Mouse (Mus musculus): ENCODE measurements at regions not wholly inside any gene's neighbourhood (a gene's known extent, or its start where the extent isn't known, plus 50 kb on each side); places are given as distances from the start of the nearest gene placed in this dataset.

GRCm38 (mm10) chr16:24135841-24136240 is 147.2 kb upstream of the Bcl6 start:
- no peak for ATAC-seq (replicated peaks; ENCODE audit: insufficient number of reproducible peaks, low FRiP score, low TSS enrichment)
- Histone ChIP-seq H3K4me1 (ENCODE audit: control insufficient read depth, insufficient read depth, low read length) (peaks cover 5% of the 10 kb centered on the region; the same call in 1 of the 2 replicates), H3K27me3 (ENCODE audit: control insufficient read depth, insufficient read depth, low read length) (no peaks in the 10 kb centered on the region), H3K9me3 (replicated peaks; ENCODE audit: control insufficient read depth, low read length) (no peaks in the 10 kb centered on the region), H3K4me2 (no peak overlapping the region), H3K9ac (ENCODE audit: low read depth, low read length) (no peak overlapping the region), H3K4me3 (ENCODE audit: low read depth, low read length) (no peak overlapping the region), H3K27ac (ENCODE audit: low read depth, low read length) (no peak overlapping the region), H3K36me3 (ENCODE audit: control insufficient read depth, insufficient read depth, low read length) (no peaks in the 10 kb centered on the region)
- 89% methylated on average over 5 of the region's 5 CpGs for WGBS (ENCODE audit: insufficient replicate concordance)

DNA sequence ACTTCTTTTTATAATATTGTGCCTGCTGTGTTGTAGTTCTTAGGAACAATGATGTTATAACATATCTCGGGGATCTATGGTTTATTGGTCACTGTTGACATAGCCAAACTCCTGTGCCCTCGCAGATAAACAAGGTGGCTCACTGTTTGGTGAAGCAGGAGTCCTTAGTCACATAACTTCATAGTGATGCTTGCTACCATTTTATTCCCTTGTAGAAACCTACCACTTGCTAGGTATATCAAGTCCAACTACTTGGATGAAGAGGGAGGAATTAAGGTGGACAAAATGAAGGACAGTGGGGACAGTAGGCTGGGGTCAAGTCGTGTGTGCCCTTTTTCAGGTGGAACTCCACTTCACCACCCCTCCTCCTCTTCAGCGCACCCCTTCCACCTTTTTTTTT is 146.7 kb upstream of the Bcl6 start:
- Histone ChIP-seq H3K36me3 (ENCODE audit: control insufficient read depth, insufficient read depth, low read length) (no peaks in the 10 kb centered on the region), H3K9me3 (replicated peaks; ENCODE audit: control insufficient read depth, low read length) (no peaks in the 10 kb centered on the region), H3K9ac (ENCODE audit: low read depth, low read length) (no peak overlapping the region), H3K27ac (ENCODE audit: low read depth, low read length) (no peak overlapping the region), H3K4me2 (no peak overlapping the region), H3K4me1 (ENCODE audit: control insufficient read depth, insufficient read depth, low read length) (peaks cover 5% of the 10 kb centered on the region; the same call in 1 of the 2 replicates), H3K4me3 (ENCODE audit: low read depth, low read length) (no peak overlapping the region), H3K27me3 (ENCODE audit: control insufficient read depth, insufficient read depth, low read length) (no peaks in the 10 kb centered on the region)
- ATAC-seq (replicated peaks; ENCODE audit: insufficient number of reproducible peaks, low FRiP score, low TSS enrichment), result no peak
- 84% methylated on average over 4 of the region's 4 CpGs for WGBS (ENCODE audit: insufficient replicate concordance)

DNA sequence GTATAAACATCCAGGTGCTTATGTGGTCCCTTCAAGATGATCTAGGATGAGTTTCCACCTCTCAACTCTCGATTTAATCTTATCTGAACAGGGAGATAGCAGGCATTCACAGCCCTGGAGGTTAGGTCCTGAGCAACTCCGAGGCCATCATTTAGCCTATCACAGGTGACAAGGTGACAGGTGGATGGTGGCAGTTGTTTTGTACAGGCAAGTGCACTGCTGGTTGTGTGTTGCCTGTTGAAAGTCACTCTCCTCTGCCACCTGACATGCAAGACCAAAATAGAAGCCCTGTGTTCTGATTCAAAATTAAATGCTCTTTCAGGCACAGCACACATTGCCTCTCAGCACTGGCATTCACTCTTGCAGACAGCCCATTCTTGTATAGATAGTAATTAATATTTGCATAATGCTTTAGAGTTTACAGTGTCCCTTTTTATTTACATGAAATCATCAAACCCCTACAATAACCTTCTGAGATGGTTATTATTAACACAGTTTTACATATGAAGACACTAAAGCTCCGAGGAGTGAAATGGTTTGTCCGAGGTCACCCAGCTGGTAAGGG is 145.9 kb upstream of the Bcl6 start:
- Histone ChIP-seq H3K4me3 (ENCODE audit: low read depth, low read length) (no peak overlapping the region), H3K9ac (ENCODE audit: low read depth, low read length) (no peak overlapping the region), H3K4me1 (ENCODE audit: control insufficient read depth, insufficient read depth, low read length) (peaks cover 5% of the 10 kb centered on the region; the same call in 1 of the 2 replicates), H3K27me3 (ENCODE audit: control insufficient read depth, insufficient read depth, low read length) (no peaks in the 10 kb centered on the region), H3K36me3 (ENCODE audit: control insufficient read depth, insufficient read depth, low read length) (no peaks in the 10 kb centered on the region), H3K4me2 (no peak overlapping the region), H3K27ac (ENCODE audit: low read depth, low read length) (no peak overlapping the region), H3K9me3 (replicated peaks; ENCODE audit: control insufficient read depth, low read length) (no peaks in the 10 kb centered on the region)
- 48% methylated on average over 4 of the region's 4 CpGs for WGBS (ENCODE audit: insufficient replicate concordance)
- ATAC-seq (replicated peaks; ENCODE audit: insufficient number of reproducible peaks, low FRiP score, low TSS enrichment), result no peak

DNA sequence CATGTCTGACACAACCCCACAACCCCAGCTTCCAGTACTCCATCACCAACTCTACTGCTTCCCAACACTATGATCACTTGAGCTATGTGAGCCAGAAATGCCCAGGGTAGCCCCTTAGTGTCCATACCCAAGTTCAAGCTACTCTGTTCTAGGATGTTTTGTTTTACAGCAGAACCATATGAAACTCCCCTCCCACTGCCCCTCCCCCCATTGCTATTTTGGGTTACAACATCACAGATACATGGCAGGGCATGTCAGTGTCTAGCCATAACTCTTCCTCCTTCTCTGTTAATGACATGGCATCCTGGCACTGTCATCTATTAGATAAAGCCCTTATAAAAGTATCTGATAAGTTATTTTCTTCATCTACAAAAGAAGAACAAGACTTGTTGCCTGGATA is 142.0 kb upstream of the Bcl6 start:
- Histone ChIP-seq H3K4me3 (ENCODE audit: low read depth, low read length) (no peak overlapping the region), H3K27ac (ENCODE audit: low read depth, low read length) (no peak overlapping the region), H3K4me2 (no peak overlapping the region), H3K9me3 (replicated peaks; ENCODE audit: control insufficient read depth, low read length) (no peaks in the 10 kb centered on the region), H3K36me3 (ENCODE audit: control insufficient read depth, insufficient read depth, low read length) (no peaks in the 10 kb centered on the region), H3K27me3 (ENCODE audit: control insufficient read depth, insufficient read depth, low read length) (no peaks in the 10 kb centered on the region), H3K4me1 (ENCODE audit: control insufficient read depth, insufficient read depth, low read length) (peaks cover 5% of the 10 kb centered on the region; the same call in 1 of the 2 replicates), H3K9ac (ENCODE audit: low read depth, low read length) (no peak overlapping the region)
- no peak for ATAC-seq (replicated peaks; ENCODE audit: insufficient number of reproducible peaks, low FRiP score, low TSS enrichment)

- Histone ChIP-seq H3K4me2 (no peak overlapping the region), H3K4me3 (ENCODE audit: low read depth, low read length) (no peak overlapping the region), H3K4me1 (ENCODE audit: control insufficient read depth, insufficient read depth, low read length) (peaks cover 3% of the 10 kb centered on the region; the same call in 1 of the 2 replicates), H3K9ac (ENCODE audit: low read depth, low read length) (no peak overlapping the region), H3K36me3 (ENCODE audit: control insufficient read depth, insufficient read depth, low read length) (no peaks in the 10 kb centered on the region), H3K9me3 (replicated peaks; ENCODE audit: control insufficient read depth, low read length) (no peaks in the 10 kb centered on the region), H3K27ac (ENCODE audit: low read depth, low read length) (no peak overlapping the region), H3K27me3 (ENCODE audit: control insufficient read depth, insufficient read depth, low read length) (no peaks in the 10 kb centered on the region)
- ATAC-seq (replicated peaks; ENCODE audit: insufficient number of reproducible peaks, low FRiP score, low TSS enrichment), result no peak
- 65% methylated on average over 4 of the region's 4 CpGs for WGBS (ENCODE audit: insufficient replicate concordance)
These were observed 141.0 kb upstream of the Bcl6 start for GRCm38 (mm10) chr16:24129701-24130100.

- H3K4me1 ChIP-seq (ENCODE audit: control insufficient read depth, insufficient read depth, low read length), result no peaks in the 10 kb centered on the region
- H3K27me3 ChIP-seq (ENCODE audit: control insufficient read depth, insufficient read depth, low read length), result no peaks in the 10 kb centered on the region
- H3K4me3 ChIP-seq (ENCODE audit: low read depth, low read length), result no peak overlapping the region
- 59% methylated on average over 3 of the region's 3 CpGs for WGBS (ENCODE audit: insufficient replicate concordance)
- H3K9ac ChIP-seq (ENCODE audit: low read depth, low read length), result no peak overlapping the region
- no peak for ATAC-seq (replicated peaks; ENCODE audit: insufficient number of reproducible peaks, low FRiP score, low TSS enrichment)
- H3K36me3 ChIP-seq (ENCODE audit: control insufficient read depth, insufficient read depth, low read length), result no peaks in the 10 kb centered on the region
- H3K27ac ChIP-seq (ENCODE audit: low read depth, low read length), result no peak overlapping the region
- no peaks in the 10 kb centered on the region for H3K9me3 ChIP-seq (replicated peaks; ENCODE audit: control insufficient read depth, low read length)
- H3K4me2 ChIP-seq, result no peak overlapping the region
These were observed 139.9 kb upstream of the Bcl6 start for GRCm38 (mm10) chr16:24128566-24128965.

GRCm38 (mm10) chr16:24124766-24125165 is 136.1 kb upstream of the Bcl6 start:
- no peak overlapping the region for H3K27ac ChIP-seq (ENCODE audit: low read depth, low read length)
- H3K36me3 ChIP-seq (ENCODE audit: control insufficient read depth, insufficient read depth, low read length), result no peaks in the 10 kb centered on the region
- H3K4me1 ChIP-seq (ENCODE audit: control insufficient read depth, insufficient read depth, low read length), result no peaks in the 10 kb centered on the region
- H3K9me3 ChIP-seq (replicated peaks; ENCODE audit: control insufficient read depth, low read length), result no peaks in the 10 kb centered on the region
- ATAC-seq (replicated peaks; ENCODE audit: insufficient number of reproducible peaks, low FRiP score, low TSS enrichment), result no peak
- no peak overlapping the region for H3K4me3 ChIP-seq (ENCODE audit: low read depth, low read length)
- no peak overlapping the region for H3K4me2 ChIP-seq
- 82% methylated on average over 5 of the region's 5 CpGs for WGBS (ENCODE audit: insufficient replicate concordance)
- no peak overlapping the region for H3K9ac ChIP-seq (ENCODE audit: low read depth, low read length)
- H3K27me3 ChIP-seq (ENCODE audit: control insufficient read depth, insufficient read depth, low read length), result no peaks in the 10 kb centered on the region

DNA sequence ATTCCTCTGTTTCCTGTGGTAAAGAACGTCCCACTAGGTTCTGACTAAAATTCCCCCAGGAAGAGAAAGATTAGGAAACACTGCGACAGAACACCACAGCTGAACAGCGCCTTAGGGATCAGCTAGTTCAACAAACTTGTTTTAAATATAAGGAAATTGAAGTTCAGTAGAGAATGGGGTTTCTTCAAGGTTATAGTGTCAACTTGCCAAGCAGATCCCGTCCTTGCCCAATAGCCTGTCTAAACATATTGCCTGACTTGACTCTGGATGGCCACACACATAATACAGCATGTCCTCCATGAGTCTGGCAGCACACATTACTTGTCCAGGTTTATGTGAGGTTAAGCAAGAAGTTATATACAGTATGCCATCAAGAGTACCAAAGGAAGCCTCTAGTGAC is 135.4 kb upstream of the Bcl6 start:
- Histone ChIP-seq H3K27me3 (ENCODE audit: control insufficient read depth, insufficient read depth, low read length) (no peaks in the 10 kb centered on the region), H3K9ac (ENCODE audit: low read depth, low read length) (no peak overlapping the region), H3K9me3 (replicated peaks; ENCODE audit: control insufficient read depth, low read length) (no peaks in the 10 kb centered on the region), H3K36me3 (ENCODE audit: control insufficient read depth, insufficient read depth, low read length) (no peaks in the 10 kb centered on the region), H3K27ac (ENCODE audit: low read depth, low read length) (no peak overlapping the region), H3K4me1 (ENCODE audit: control insufficient read depth, insufficient read depth, low read length) (no peaks in the 10 kb centered on the region), H3K4me3 (ENCODE audit: low read depth, low read length) (no peak overlapping the region), H3K4me2 (no peak overlapping the region)
- WGBS (ENCODE audit: insufficient replicate concordance), result 76% methylated on average over 4 of the region's 4 CpGs
- no peak for ATAC-seq (replicated peaks; ENCODE audit: insufficient number of reproducible peaks, low FRiP score, low TSS enrichment)

DNA sequence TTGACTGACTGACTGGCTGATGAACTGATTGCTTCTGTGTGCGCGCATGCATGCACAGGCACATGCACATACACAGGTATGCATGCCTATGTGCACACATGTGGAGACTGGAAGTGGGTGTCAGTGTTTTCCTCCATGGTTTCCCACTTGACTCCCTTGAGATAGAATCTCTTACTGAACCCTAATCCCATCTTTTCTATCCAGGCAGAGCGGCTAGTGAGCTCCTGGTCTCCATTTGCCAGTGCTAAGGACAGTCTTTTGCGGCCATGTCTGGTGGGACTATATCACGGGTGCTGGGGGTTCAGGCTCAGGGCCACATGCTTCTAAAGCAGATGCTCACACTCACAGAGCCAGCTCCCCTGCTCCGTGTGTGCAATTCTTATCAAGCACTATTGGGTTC is 133.0 kb upstream of the Bcl6 start:
- no peaks in the 10 kb centered on the region for H3K4me1 ChIP-seq (ENCODE audit: control insufficient read depth, insufficient read depth, low read length)
- ATAC-seq (replicated peaks; ENCODE audit: insufficient number of reproducible peaks, low FRiP score, low TSS enrichment), result no peak
- H3K4me2 ChIP-seq, result no peak overlapping the region
- no peak overlapping the region for H3K27ac ChIP-seq (ENCODE audit: low read depth, low read length)
- 83% methylated on average over 6 of the region's 6 CpGs for WGBS (ENCODE audit: insufficient replicate concordance)
- H3K36me3 ChIP-seq (ENCODE audit: control insufficient read depth, insufficient read depth, low read length), result no peaks in the 10 kb centered on the region
- no peaks in the 10 kb centered on the region for H3K9me3 ChIP-seq (replicated peaks; ENCODE audit: control insufficient read depth, low read length)
- no peak overlapping the region for H3K9ac ChIP-seq (ENCODE audit: low read depth, low read length)
- H3K4me3 ChIP-seq (ENCODE audit: low read depth, low read length), result no peak overlapping the region
- H3K27me3 ChIP-seq (ENCODE audit: control insufficient read depth, insufficient read depth, low read length), result no peaks in the 10 kb centered on the region

All from heart, embryonic 11.5 days (tissue).